Comparison of ENCODE assay signal across 9 mouse cellular contexts in genomic region chr7:25780753-25781152, GRCm38 (mm10). TPM values are rescaled to one million over a fixed set of nuclear protein-coding genes. Genes with fewer than 3 reads are reported as not detected.
DNase-seq lines count a peak whose midpoint lies in the region; ATAC-seq and TF ChIP-seq lines count a peak whose summit lies in the region.
"Had no signal": no experiment of that assay in that cellular context is flagged by ENCODE, and none has a peak within 500 bp of the region (broad histone marks: within the 10 kb centered on the region; RNA-seq: fewer than 3 reads in every experiment).

No protein-coding gene starts in this region.

- 55% methylated on average over 4 of the region's 4 CpGs for WGBS in heart, embryonic 11.5 days (ENCODE audit: insufficient replicate concordance)
- WGBS in lung, embryonic 16.5 days, result 49% methylated on average over 4 of the region's 4 CpGs
- WGBS in embryonic facial prominence, embryonic 15.5 days, result 34% methylated on average over 4 of the region's 4 CpGs
- 80% methylated on average over 4 of the region's 4 CpGs for WGBS in thymus, adult 2 months

- H3ac ChIP-seq in myocyte (ENCODE audit: control insufficient read depth, insufficient read length), result no peak overlapping the region

- no peaks in the 10 kb centered on the region for H3K9me3 ChIP-seq in heart, embryonic 11.5 days (replicated peaks; ENCODE audit: control insufficient read depth, low read length)
- no peaks in the 10 kb centered on the region for H3K9me3 ChIP-seq in lung, embryonic 16.5 days (ENCODE audit: control insufficient read depth, low read length)
- no peaks in the 10 kb centered on the region for H3K9me3 ChIP-seq in embryonic facial prominence, embryonic 15.5 days (replicated peaks)

- H3K27me3 ChIP-seq in heart, embryonic 11.5 days (ENCODE audit: control insufficient read depth, insufficient read depth, low read length), result no peaks in the 10 kb centered on the region
- H3K27me3 ChIP-seq in lung, embryonic 16.5 days (ENCODE audit: control insufficient read depth, insufficient read depth, low read depth, low read length), result no peaks in the 10 kb centered on the region
- no peaks in the 10 kb centered on the region for H3K27me3 ChIP-seq in embryonic facial prominence, embryonic 15.5 days
- no peaks in the 10 kb centered on the region for H3K27me3 ChIP-seq in myocyte (ENCODE audit: control insufficient read depth, insufficient read depth, insufficient read length)
- H3K27me3 ChIP-seq in thymus, adult 2 months (ENCODE audit: control insufficient read depth, insufficient read depth, low read length), result no peaks in the 10 kb centered on the region

- no peak for TF ChIP-seq POLR2A in myocyte (IDR thresholded peaks at IDR 0.05; ENCODE audit: insufficient read length, low read depth)
- TF ChIP-seq POLR2A in thymus, adult 2 months (IDR thresholded peaks at IDR 0.05; ENCODE audit: control insufficient read depth, extremely low read depth, insufficient read depth, low read length, poor library complexity), result no peak

- no peak for TF ChIP-seq CTCF in thymus, adult 2 months (IDR thresholded peaks at IDR 0.05; ENCODE audit: borderline replicate concordance, control insufficient read depth, extremely low read depth, insufficient read depth, low read length, poor library complexity)

- H3K36me3 ChIP-seq in heart, embryonic 11.5 days (ENCODE audit: control insufficient read depth, insufficient read depth, low read length), result peaks cover 12% of the 10 kb centered on the region
- peaks cover 3% of the 10 kb centered on the region; the same call in 1 of the 2 replicates for H3K36me3 ChIP-seq in lung, embryonic 16.5 days (ENCODE audit: control insufficient read depth, insufficient read depth, low read length)
- H3K36me3 ChIP-seq in embryonic facial prominence, embryonic 15.5 days, result peaks cover 38% of the 10 kb centered on the region
- H3K36me3 ChIP-seq in myocyte (ENCODE audit: control insufficient read depth, insufficient read depth), result peaks cover 22% of the 10 kb centered on the region
- no peaks in the 10 kb centered on the region for H3K36me3 ChIP-seq in thymus, adult 2 months (ENCODE audit: control insufficient read depth, insufficient read depth, low read length)

- ATAC-seq in heart, embryonic 11.5 days (replicated peaks; ENCODE audit: insufficient number of reproducible peaks, low FRiP score, low TSS enrichment), result no peak
- ATAC-seq in lung, embryonic 16.5 days (ENCODE audit: low read depth), result no peak
- no peak for ATAC-seq in embryonic facial prominence, embryonic 15.5 days (ENCODE audit: insufficient number of reproducible peaks, low FRiP score, low TSS enrichment, low read depth)

- DNase-seq in heart, adult 18-20 months, result peak; percentile 55 to 60
- DNase-seq in lung, postnatal 25 days (ENCODE audit: low spot score), result no peak
- DNase-seq in embryo, embryonic 9.5 days (ENCODE audit: extremely low spot score), result no peak
- no peak for DNase-seq in thymus, adult 2 months
- DNase-seq: cerebellum, adult 9-10 months had no signal

- H3K4me2 ChIP-seq in heart, embryonic 11.5 days, result no peak overlapping the region
- no peak overlapping the region for H3K4me2 ChIP-seq in lung, embryonic 16.5 days (ENCODE audit: low read depth, low read length)
- H3K4me2 ChIP-seq in embryonic facial prominence, embryonic 15.5 days (replicated peaks), result peak overlapping the region; percentile 63; the same call in 1 of the 2 replicates
- H3K4me2 ChIP-seq in myocyte (ENCODE audit: low read depth), result peak overlapping the region; percentile 78

- H3K9ac ChIP-seq in heart, embryonic 11.5 days (ENCODE audit: low read depth, low read length), result no peak overlapping the region
- no peak overlapping the region for H3K9ac ChIP-seq in lung, embryonic 16.5 days (ENCODE audit: low read length)
- H3K9ac ChIP-seq in embryonic facial prominence, embryonic 15.5 days, result no peak overlapping the region

- peaks cover 11% of the 10 kb centered on the region for H3K79me2 ChIP-seq in myocyte (ENCODE audit: control insufficient read depth, insufficient read depth)

- peaks cover 16% of the 10 kb centered on the region for H3K4me1 ChIP-seq in heart, embryonic 11.5 days (ENCODE audit: control insufficient read depth, insufficient read depth, low read length)
- H3K4me1 ChIP-seq in lung, embryonic 16.5 days (replicated peaks; ENCODE audit: control insufficient read depth, insufficient read depth, low read length), result peaks cover 16% of the 10 kb centered on the region
- peaks cover 34% of the 10 kb centered on the region for H3K4me1 ChIP-seq in embryonic facial prominence, embryonic 15.5 days
- H3K4me1 ChIP-seq in thymus, adult 2 months (replicated peaks; ENCODE audit: control insufficient read depth, insufficient read depth, low read length), result peaks cover 25% of the 10 kb centered on the region

- H3K4me3 ChIP-seq in heart, embryonic 11.5 days (ENCODE audit: low read depth, low read length), result no peak overlapping the region
- no peak overlapping the region for H3K4me3 ChIP-seq in lung, embryonic 16.5 days (ENCODE audit: low read length)
- H3K4me3 ChIP-seq in embryonic facial prominence, embryonic 15.5 days (replicated peaks), result no peak overlapping the region; the same call in 1 of the 2 replicates
- H3K4me3 ChIP-seq in myocyte, result no peak overlapping the region
- H3K4me3 ChIP-seq in thymus, adult 2 months (ENCODE audit: control insufficient read depth, insufficient read depth, low read length), result no peak overlapping the region

- H3K27ac ChIP-seq in heart, embryonic 11.5 days (ENCODE audit: low read depth, low read length), result no peak overlapping the region
- peak overlapping the region; percentile 87 for H3K27ac ChIP-seq in lung, embryonic 16.5 days (ENCODE audit: low read length)
- H3K27ac ChIP-seq in embryonic facial prominence, embryonic 15.5 days (replicated peaks), result peak overlapping the region; percentile 92
- H3K27ac ChIP-seq in thymus, adult 2 months (ENCODE audit: control insufficient read depth, insufficient read depth, low read length), result no peak overlapping the region

TF ChIP-seq in myocyte, 11 proteins besides CTCF, POLR2A, EP300 and RAD21:
- TF ChIP-seq TCF12 (IDR thresholded peaks at IDR 0.05; ENCODE audit: insufficient read depth, poor library complexity, severe bottlenecking) (no peak), REST (IDR thresholded peaks at IDR 0.05; ENCODE audit: insufficient read depth, insufficient read length) (no peak), E2F4 (IDR thresholded peaks at IDR 0.05; ENCODE audit: insufficient read depth) (no peak), SRF (IDR thresholded peaks at IDR 0.05; ENCODE audit: control insufficient read depth, insufficient read length, low read depth) (no peak), MYOG (IDR thresholded peaks at IDR 0.05; ENCODE audit: control insufficient read depth in 1 of 3, insufficient read depth in 1 of 3, insufficient read length in 2 of 3, low read depth in 2 of 3) (no peak), POLR2AphosphoS2 (IDR thresholded peaks at IDR 0.05; ENCODE audit: insufficient read length, low read depth) (no peak), TCF3 (IDR thresholded peaks at IDR 0.05; ENCODE audit: insufficient read length, low read depth) (no peak), USF1 (IDR thresholded peaks at IDR 0.05; ENCODE audit: low read depth) (no peak), CEBPB (IDR thresholded peaks at IDR 0.05; ENCODE audit: insufficient read depth, poor library complexity, severe bottlenecking) (no peak), MYOD1 (IDR thresholded peaks at IDR 0.05; ENCODE audit: control insufficient read depth in 1 of 3, insufficient read length in 2 of 3, low read depth in 2 of 3) (no peak), MAX (IDR thresholded peaks at IDR 0.05; ENCODE audit: low read depth) (no peak)

RNA-seq across cellular contexts. Expression of gene Axl, which starts 7.8 kb away (rescaled TPM):
- 10 to 100 TPM; 52.0 to 57.2 TPM for total RNA-seq in heart, adult 18-20 months (2021)
- 53.6 and 54.5 TPM in 2 replicates for polyA plus RNA-seq in heart, embryonic 11.5 days (2014; fragmentation: Nextera tagmentation; extraction: Ambion mirVana)
- 53.6 and 55.1 TPM in 2 replicates for polyA plus RNA-seq in lung, embryonic 16.5 days (2015; fragmentation: Nextera tagmentation; extraction: Ambion mirVana)
- polyA plus RNA-seq in embryonic facial prominence, embryonic 15.5 days (2015; fragmentation: Nextera tagmentation; extraction: Ambion mirVana), result 112 and 124 TPM in 2 replicates
- polyA plus RNA-seq in myocyte (2012; fragmentation: generic; extraction: Trizol), result 112 TPM
- 67.0 and 75.0 TPM in 2 replicates for polyA plus RNA-seq in thymus, adult 2 months (2012; rRNA removed)

RNA-seq across cellular contexts. Expression of gene Hnrnpul1, which starts 26.2 kb away (rescaled TPM):
- 10 to 100 TPM; 70.7 to 71.3 TPM for total RNA-seq in heart, adult 18-20 months (2021)
- polyA plus RNA-seq in heart, embryonic 11.5 days (2014; fragmentation: Nextera tagmentation; extraction: Ambion mirVana), result 47.7 and 53.3 TPM in 2 replicates
- 47.9 and 55.8 TPM in 2 replicates for polyA plus RNA-seq in lung, embryonic 16.5 days (2015; fragmentation: Nextera tagmentation; extraction: Ambion mirVana)
- polyA plus RNA-seq in embryonic facial prominence, embryonic 15.5 days (2015; fragmentation: Nextera tagmentation; extraction: Ambion mirVana), result 56.8 and 61.0 TPM in 2 replicates
- polyA plus RNA-seq in myocyte (2012; fragmentation: generic; extraction: Trizol), result 76.2 TPM
- polyA plus RNA-seq in thymus, adult 2 months (2012; rRNA removed), result 102 and 134 TPM in 2 replicates

RNA-seq across cellular contexts. Expression of gene Cyp2s1, which starts 36.0 kb away (rescaled TPM):
- 1 to 10 TPM; 3.4 to 8.6 TPM for total RNA-seq in heart, adult 18-20 months (2021)
- polyA plus RNA-seq in heart, embryonic 11.5 days (2014; fragmentation: Nextera tagmentation; extraction: Ambion mirVana), result 4.0 and 5.5 TPM in 2 replicates
- 18.9 and 21.0 TPM in 2 replicates for polyA plus RNA-seq in lung, embryonic 16.5 days (2015; fragmentation: Nextera tagmentation; extraction: Ambion mirVana)
- 6.1 and 7.8 TPM in 2 replicates for polyA plus RNA-seq in embryonic facial prominence, embryonic 15.5 days (2015; fragmentation: Nextera tagmentation; extraction: Ambion mirVana)
- 0.05 TPM for polyA plus RNA-seq in myocyte (2012; fragmentation: generic; extraction: Trizol)
- 2.7 and 5.2 TPM in 2 replicates for polyA plus RNA-seq in thymus, adult 2 months (2012; rRNA removed)

Comparison
In these comparisons a context has a peak if more than half of its experiments do, and no peak if none do; other contexts are left out.
1. DNase-seq: peak in heart, adult 18-20 months (2 of 2); none in lung, postnatal 25 days (single experiment), embryo, embryonic 9.5 days (single experiment) and thymus, adult 2 months (single experiment).
2. H3K27ac ChIP-seq: peak in lung, embryonic 16.5 days (single experiment) and embryonic facial prominence, embryonic 15.5 days (single experiment); none in heart, embryonic 11.5 days (single experiment) and thymus, adult 2 months (single experiment).
3. H3K4me2 ChIP-seq: peak in embryonic facial prominence, embryonic 15.5 days (single experiment) and myocyte (single experiment); none in heart, embryonic 11.5 days (single experiment) and lung, embryonic 16.5 days (single experiment).